Mouse (Mus musculus) forebrain, embryonic 13.5 days (tissue): ENCODE measurements around the gene Rnf41. TPM values are rescaled to one million over a fixed set of nuclear protein-coding genes. Genes with fewer than 3 reads are reported as not detected.

Experiments
- ATAC-seq: fragments of 200-750 bp; cut with Nextera tagmentation; 2 replicates; pipeline ENCODE4 v1.8.0; 2017
- H3K27ac ChIP-seq: fragments of 300-500 bp; sonication (generic); 2 replicates; pipeline ENCODE4 v1.5.1; 2015; ENCODE audit warnings: inconsistent platforms, mild to moderate bottlenecking, moderate library complexity
- H3K27me3 ChIP-seq: fragments of 300-500 bp; sonication (generic); 2 replicates; pipeline ENCODE4 v1.6.1; 2015; ENCODE audit warnings: mild to moderate bottlenecking, inconsistent platforms
- H3K36me3 ChIP-seq: fragments of 300-500 bp; sonication (generic); 2 replicates; pipeline ENCODE4 v1.6.1; 2015; ENCODE audit warnings: mild to moderate bottlenecking, inconsistent platforms; ENCODE audit not compliant: poor library complexity, severe bottlenecking
- H3K4me1 ChIP-seq: fragments of 300-500 bp; sonication (generic); 2 replicates; pipeline ENCODE4 v1.6.1; 2015; ENCODE audit warnings: inconsistent platforms
- H3K4me2 ChIP-seq: fragments of 300-500 bp; sonication (generic); 2 replicates; pipeline ENCODE4 v1.6.1; 2015; ENCODE audit warnings: inconsistent platforms, mild to moderate bottlenecking, moderate library complexity
- H3K4me3 ChIP-seq: fragments of 300-500 bp; sonication (generic); 2 replicates; pipeline ENCODE4 v1.5.1; 2015; ENCODE audit warnings: mild to moderate bottlenecking, inconsistent platforms
- H3K9ac ChIP-seq: fragments of 300-500 bp; sonication (generic); 2 replicates; pipeline ENCODE4 v1.6.1; 2015; ENCODE audit warnings: mild to moderate bottlenecking, inconsistent platforms
- H3K9me3 ChIP-seq: fragments of 300-500 bp; sonication (generic); replicated peaks from 2 replicates; pipeline ENCODE4 v1.6.1; 2016; ENCODE audit warnings: inconsistent platforms
- WGBS: fragments of 180-500 bp; shearing (Covaris S2); methylation state at CpG from one replicate; pipeline ENCODE4 v1.1.7; 2015; 5-methylcytosine and 5-hydroxymethylcytosine counted together
- microRNA-seq: library from miRNA; unstranded; fragments of <30 nt; microRNA quantifications from one replicate; pipeline ENCODE4, GENCODE M21; 2016
- polyA plus RNA-seq: library from polyadenylated mRNA; unstranded; fragments of >200 nt; fragmentation: Nextera tagmentation; extraction: Ambion mirVana; gene quantifications from 2 replicates; pipeline ENCODE4 v1.2.1, GENCODE M21; 2015

The Rnf41 gene
- polyA plus RNA-seq, 1 experiment from 2014 or later, result 76.4 TPM

DNA sequence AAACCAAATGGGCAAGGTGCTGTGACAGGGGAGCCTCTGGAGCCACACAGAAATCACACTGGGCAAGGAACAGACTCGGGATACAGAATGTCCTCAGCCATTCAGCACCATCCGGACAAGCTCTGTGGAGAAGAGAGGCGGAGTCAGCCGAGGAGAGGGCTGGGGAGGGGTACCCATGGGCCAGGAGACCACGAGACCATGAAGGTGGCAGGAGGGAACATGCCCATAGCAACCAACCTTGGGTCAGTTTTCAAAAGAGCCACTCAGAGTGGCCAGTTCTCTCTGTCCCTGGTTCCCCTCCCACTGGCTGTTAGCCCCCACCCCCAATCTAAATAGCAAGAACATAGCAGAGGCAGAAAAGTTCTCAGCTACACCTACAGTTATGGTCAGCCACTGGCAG lies 79.5 kb downstream of the Rnf41 start:
- no peak overlapping the region for H3K27ac ChIP-seq
- peaks cover 60% of the 10 kb centered on the region for H3K36me3 ChIP-seq
- H3K4me2 ChIP-seq, result no peak overlapping the region
- H3K27me3 ChIP-seq, result no peaks in the 10 kb centered on the region
- no peak overlapping the region for H3K9ac ChIP-seq
- 46% methylated on average over 5 of the region's 5 CpGs for WGBS
- no peak for ATAC-seq
- H3K4me3 ChIP-seq, result 0 out of 2 replicates have a peak overlapping the region, but pooled peaks have one; percentile 6
- H3K9me3 ChIP-seq, result no peaks in the 10 kb centered on the region
- peaks cover 28% of the 10 kb centered on the region for H3K4me1 ChIP-seq

Small RNAs within 50 kb of the gene (microRNA-seq; reads per million reads assigned to microRNA genes)
- gene Gm25361 (not detected), gene Gm26308 (not detected), gene Mir6914 (not detected), gene Mir6915 (1.9 reads per million), gene Mir8105 (not detected)

Other genes starting within 250 kb of the Rnf41 start
- gene Rbms2, start 231.4 kb upstream of the Rnf41 start, polyA plus RNA-seq, result 12.6 and 12.9 TPM in 2 replicates
- 0.48 and 1.3 TPM in 2 replicates for gene Gls2, start 217.2 kb upstream of the Rnf41 start, polyA plus RNA-seq
- 17.9 and 19.1 TPM in 2 replicates for gene Spryd4, start 199.8 kb upstream of the Rnf41 start, polyA plus RNA-seq
- gene Mip, start 185.8 kb upstream of the Rnf41 start, polyA plus RNA-seq, result 0.13 and 0.21 TPM in 2 replicates
- gene Timeless, start 179.6 kb upstream of the Rnf41 start, polyA plus RNA-seq, result 52.9 and 62.1 TPM in 2 replicates
- 0.27 and 0.33 TPM in 2 replicates for gene Apon, start 157.6 kb upstream of the Rnf41 start, polyA plus RNA-seq
- gene Apof, start 143.0 kb upstream of the Rnf41 start, polyA plus RNA-seq, result 0.14 TPM in 1 of 2 replicates, not detected in the other
- gene Stat2, start 141.1 kb upstream of the Rnf41 start, polyA plus RNA-seq, result 14.5 and 15.3 TPM in 2 replicates
- not detected in 2 replicates for gene Il23a, start 112.9 kb upstream of the Rnf41 start, polyA plus RNA-seq
- 32.0 and 35.0 TPM in 2 replicates for gene Pan2, start 108.3 kb upstream of the Rnf41 start, polyA plus RNA-seq
- gene Cnpy2, start 89.2 kb upstream of the Rnf41 start, polyA plus RNA-seq, result 230 and 237 TPM in 2 replicates
- 212 and 236 TPM in 2 replicates for gene Cs, start 73.9 kb upstream of the Rnf41 start, polyA plus RNA-seq
- gene Coq10a, start 42.7 kb upstream of the Rnf41 start, polyA plus RNA-seq, result 16.4 and 22.8 TPM in 2 replicates
- gene Ankrd52, start 34.5 kb upstream of the Rnf41 start, polyA plus RNA-seq, result 12.0 and 14.6 TPM in 2 replicates
- 0.18 TPM in 1 of 2 replicates, not detected in the other for gene Slc39a5, start 10.4 kb upstream of the Rnf41 start, polyA plus RNA-seq
- 153 and 156 TPM in 2 replicates for gene Nabp2, start 165 bp upstream of the Rnf41 start, polyA plus RNA-seq
- gene Smarcc2, start 47.6 kb downstream of the Rnf41 start, polyA plus RNA-seq, result 166 and 168 TPM in 2 replicates
- gene Myl6, start 82.5 kb downstream of the Rnf41 start, polyA plus RNA-seq, result 740 and 741 TPM in 2 replicates
- gene Myl6b, start 87.0 kb downstream of the Rnf41 start, polyA plus RNA-seq, result 4.1 TPM in 2 replicates
- gene Esyt1, start 114.2 kb downstream of the Rnf41 start, polyA plus RNA-seq, result 7.0 and 7.7 TPM in 2 replicates
- gene Zc3h10, start 136.1 kb downstream of the Rnf41 start, polyA plus RNA-seq, result 18.3 and 19.4 TPM in 2 replicates
- 2,951 and 3,131 TPM in 2 replicates for gene Rpl41, start 137.6 kb downstream of the Rnf41 start, polyA plus RNA-seq
- 173 and 186 TPM in 2 replicates for gene Pa2g4, start 154.3 kb downstream of the Rnf41 start, polyA plus RNA-seq
- 0.12 and 0.28 TPM in 2 replicates for gene Erbb3, start 178.0 kb downstream of the Rnf41 start, polyA plus RNA-seq
- 531 and 638 TPM in 2 replicates for gene Rps26, start 215.1 kb downstream of the Rnf41 start, polyA plus RNA-seq
- 7.3 and 8.1 TPM in 2 replicates for gene Ikzf4, start 234.3 kb downstream of the Rnf41 start, polyA plus RNA-seq